Mouse (Mus musculus) hematopoietic stem cell, adult 5-6 weeks (primary cell): ENCODE data around the gene Grk3. TPM values are rescaled to one million over a fixed set of nuclear protein-coding genes. Genes with fewer than 3 reads are reported as not detected.

Experiments
- ATAC-seq, 2 experiments: fragments of 125-278 bp in 1 of 2; replicated peaks in 1 of 2; 2 replicates each; pipeline ENCODE4 v1.8.0; 2016 to 2017; ENCODE audit warnings: inconsistent platforms in 2 of 2, mild to moderate bottlenecking in 2 of 2, moderate number of reproducible peaks in 2 of 2, low read depth in 1 of 2, moderate TSS enrichment in 1 of 2; ENCODE audit not compliant: low FRiP score in 2 of 2, poor library complexity in 2 of 2, severe bottlenecking in 2 of 2, insufficient read depth in 1 of 2, low TSS enrichment in 1 of 2
- total RNA-seq: library from RNA; stranded (forward); fragments of 172-1452, 232-1000 nt; gene quantifications from 2 replicates; pipeline ENCODE4 v1.2.3, GENCODE M21; 2017

The Grk3 gene
- total RNA-seq, 1 experiment from 2014 or later = 28.2 TPM

- ATAC-seq = no peak
Measured at GRCm38 (mm10) chr5:112962166-112962565, 53.4 kb downstream of the Grk3 start.

GRCm38 (mm10) chr5:112960911-112961310 lies 54.7 kb downstream of the Grk3 start:
- no peak for ATAC-seq

GRCm38 (mm10) chr5:112958293-112958692 lies 57.3 kb downstream of the Grk3 start:
- ATAC-seq = no peak

GRCm38 (mm10) chr5:112956841-112957240 lies 58.8 kb downstream of the Grk3 start:
- no peak for ATAC-seq

- ATAC-seq = no peak
Measured at GRCm38 (mm10) chr5:112956368-112956767, 59.2 kb downstream of the Grk3 start.

- no peak for ATAC-seq
Measured at GRCm38 (mm10) chr5:112950847-112951246, 64.7 kb downstream of the Grk3 start.

- no peak for ATAC-seq
Measured at GRCm38 (mm10) chr5:112945925-112946324, 69.7 kb downstream of the Grk3 start.

- ATAC-seq = no peak
Measured at GRCm38 (mm10) chr5:112942244-112942643, 73.3 kb downstream of the Grk3 start.

GRCm38 (mm10) chr5:112941001-112941400 lies 74.6 kb downstream of the Grk3 start:
- no peak for ATAC-seq

- no peak for ATAC-seq
Measured at GRCm38 (mm10) chr5:112936632-112937031, 79.0 kb downstream of the Grk3 start.

- ATAC-seq = no peak
Measured at GRCm38 (mm10) chr5:112935436-112935835, 80.2 kb downstream of the Grk3 start.

- no peak for ATAC-seq
Measured at GRCm38 (mm10) chr5:112932878-112933567, 82.6 kb downstream of the Grk3 start.

- no peak for ATAC-seq
Measured at GRCm38 (mm10) chr5:112931901-112932300, 83.7 kb downstream of the Grk3 start.

GRCm38 (mm10) chr5:112928201-112928881 lies 87.2 kb downstream of the Grk3 start:
- no peak for ATAC-seq

GRCm38 (mm10) chr5:112925422-112925821 lies 90.2 kb downstream of the Grk3 start:
- ATAC-seq = no peak

GRCm38 (mm10) chr5:112924806-112925205 lies 90.8 kb downstream of the Grk3 start:
- no peak for ATAC-seq

- ATAC-seq = no peak
Measured at GRCm38 (mm10) chr5:112923841-112924240, 91.8 kb downstream of the Grk3 start.

GRCm38 (mm10) chr5:112921914-112922313 lies 93.7 kb downstream of the Grk3 start:
- ATAC-seq = no peak

GRCm38 (mm10) chr5:112910381-112910780 lies 105.2 kb downstream of the Grk3 start:
- ATAC-seq = no peak
